Mouse (Mus musculus): ENCODE data around the gene Angptl4.
A peak's percentile ranks its signal among the peaks of the same experiment; 100 is the strongest.
"Not testable (repeated sequence)": the region's sequence is repeated elsewhere in the genome, so short reads cannot be mapped to it uniquely, and the experiment has no call there.

Angptl4 gene

DNA sequence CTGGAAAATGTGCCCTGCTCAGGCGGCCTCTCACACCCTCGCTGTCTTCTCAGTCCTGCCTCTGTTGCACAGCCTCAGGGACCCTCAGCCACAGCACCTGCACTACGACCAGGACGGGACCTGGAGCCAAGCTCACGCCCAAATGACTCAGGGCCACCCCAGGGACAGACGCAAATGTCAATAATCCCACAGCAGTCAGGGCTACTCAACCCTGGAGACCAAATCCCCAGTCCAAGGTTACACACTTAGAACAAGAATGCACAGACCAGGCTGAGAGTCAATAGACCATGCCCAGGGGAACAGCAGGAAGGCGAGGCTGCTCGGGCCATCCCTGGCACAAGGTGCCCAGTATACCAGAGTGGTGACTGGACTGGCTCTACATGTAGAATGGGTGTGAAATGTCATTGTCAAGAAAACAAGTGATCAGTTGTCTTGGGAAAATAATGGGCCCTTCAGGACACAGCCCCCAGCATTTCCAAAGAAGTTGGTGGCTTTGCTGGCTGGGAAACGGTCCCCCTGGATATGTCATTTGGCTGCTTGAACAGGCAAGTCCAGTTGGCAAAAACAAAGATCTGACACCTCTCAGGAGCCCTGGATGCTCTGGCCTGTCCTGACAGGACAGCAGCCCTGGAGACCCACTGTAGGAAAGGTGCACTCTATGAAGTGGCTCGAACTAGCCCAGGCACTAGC lies 26.1 kb downstream of the Angptl4 start:
- DNase-seq, result peak in 1 of 2 experiments; percentile 26

DNA sequence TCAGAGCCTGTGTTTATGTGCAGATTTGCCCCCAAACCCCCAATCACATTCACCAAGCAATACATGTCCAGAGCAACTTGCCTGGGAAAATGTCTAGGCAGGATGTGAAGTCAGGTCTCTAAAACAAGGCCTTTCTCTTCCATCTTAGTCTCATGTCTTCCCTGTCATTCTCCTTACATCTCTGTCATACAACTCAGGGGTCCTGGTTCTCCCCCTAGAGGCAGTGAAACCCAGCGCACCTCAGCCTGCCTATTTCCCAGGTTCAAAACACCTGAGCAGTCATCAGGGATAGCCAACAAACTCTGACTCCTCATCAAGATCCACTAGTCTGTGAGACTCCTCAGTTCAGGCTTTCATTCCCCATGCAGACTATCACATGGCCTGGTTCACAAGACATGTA lies 27.0 kb downstream of the Angptl4 start:
- no peak for DNase-seq

DNA sequence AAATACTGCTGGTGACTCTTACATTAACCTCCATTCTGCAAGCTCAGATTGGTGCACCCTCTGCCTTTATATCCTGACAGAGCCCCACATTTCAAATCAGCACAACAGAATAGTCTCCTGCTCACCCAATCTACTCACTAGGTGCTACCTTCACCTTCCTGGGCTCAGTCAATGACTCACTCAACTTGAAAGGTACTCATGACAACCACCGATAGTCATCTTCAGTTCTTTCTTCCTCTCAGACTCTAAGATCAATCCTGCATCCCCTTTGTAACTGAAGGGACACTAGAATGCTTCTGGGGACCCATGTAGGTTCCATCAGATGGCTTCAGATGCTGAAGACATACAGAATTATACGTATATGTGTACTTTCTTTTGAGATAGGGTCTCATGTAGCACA lies 29.3 kb downstream of the Angptl4 start:
- no peak for DNase-seq

DNA sequence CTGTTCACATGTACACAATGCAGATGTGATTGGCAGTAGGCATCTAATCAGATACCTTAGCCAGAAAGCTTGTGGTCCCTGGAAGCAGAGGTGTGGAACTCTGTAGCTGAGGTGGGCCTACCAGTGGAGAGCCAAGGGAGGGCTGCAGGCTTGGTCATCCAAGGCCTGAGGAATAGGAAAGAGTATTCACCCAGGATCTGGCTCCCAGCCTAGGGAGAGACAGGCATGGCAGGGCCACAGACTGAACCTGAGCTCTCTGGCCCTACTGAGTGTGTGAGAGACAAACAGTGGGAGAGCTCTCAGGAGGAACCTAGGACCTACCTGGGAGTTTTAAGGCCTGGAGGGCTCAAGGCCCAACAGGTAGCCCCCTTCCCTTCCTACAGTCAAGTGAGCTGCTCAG lies 30.4 kb downstream of the Angptl4 start:
- no peak for DNase-seq

DNA sequence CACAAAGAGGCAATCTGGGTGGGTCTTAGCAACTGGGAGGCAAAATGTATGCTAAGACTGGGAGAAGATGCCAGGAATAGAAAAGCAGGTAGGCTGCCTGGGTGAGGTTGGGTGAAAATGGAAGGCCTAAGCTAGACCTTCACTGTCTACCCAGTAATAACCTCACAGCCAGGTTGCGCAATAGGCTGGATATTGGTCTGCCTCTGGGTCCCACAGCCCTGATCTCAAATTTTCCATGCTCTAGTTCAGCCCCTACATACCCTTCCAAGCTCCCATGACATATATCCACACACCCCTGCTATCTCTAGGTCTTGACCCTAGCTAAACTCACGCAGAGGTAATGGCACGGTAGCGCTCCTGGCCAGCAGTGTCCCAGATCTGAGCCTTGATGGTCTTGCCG lies 32.2 kb downstream of the Angptl4 start:
- no peak for DNase-seq

DNA sequence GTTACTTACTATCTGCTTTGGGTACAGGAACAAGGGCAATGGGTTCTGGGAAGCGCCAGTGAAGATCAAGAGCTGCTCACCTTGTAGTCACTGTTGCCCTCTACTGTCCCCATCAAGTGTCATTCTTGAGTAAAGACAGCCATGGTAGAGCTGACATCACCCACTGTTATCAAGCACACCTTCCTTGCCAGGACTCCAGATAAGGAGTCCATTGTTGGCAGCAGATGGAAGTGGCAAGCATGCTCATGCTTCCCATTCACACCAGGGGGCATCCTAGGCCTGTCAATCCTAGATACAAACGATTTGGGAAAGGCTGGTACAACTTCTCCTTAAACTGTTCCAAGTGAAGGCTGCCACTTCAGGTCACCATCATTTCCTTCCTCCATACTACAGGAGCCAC lies 35.6 kb downstream of the Angptl4 start:
- peak in 1 of 2 experiments; percentile 33 for DNase-seq

DNA sequence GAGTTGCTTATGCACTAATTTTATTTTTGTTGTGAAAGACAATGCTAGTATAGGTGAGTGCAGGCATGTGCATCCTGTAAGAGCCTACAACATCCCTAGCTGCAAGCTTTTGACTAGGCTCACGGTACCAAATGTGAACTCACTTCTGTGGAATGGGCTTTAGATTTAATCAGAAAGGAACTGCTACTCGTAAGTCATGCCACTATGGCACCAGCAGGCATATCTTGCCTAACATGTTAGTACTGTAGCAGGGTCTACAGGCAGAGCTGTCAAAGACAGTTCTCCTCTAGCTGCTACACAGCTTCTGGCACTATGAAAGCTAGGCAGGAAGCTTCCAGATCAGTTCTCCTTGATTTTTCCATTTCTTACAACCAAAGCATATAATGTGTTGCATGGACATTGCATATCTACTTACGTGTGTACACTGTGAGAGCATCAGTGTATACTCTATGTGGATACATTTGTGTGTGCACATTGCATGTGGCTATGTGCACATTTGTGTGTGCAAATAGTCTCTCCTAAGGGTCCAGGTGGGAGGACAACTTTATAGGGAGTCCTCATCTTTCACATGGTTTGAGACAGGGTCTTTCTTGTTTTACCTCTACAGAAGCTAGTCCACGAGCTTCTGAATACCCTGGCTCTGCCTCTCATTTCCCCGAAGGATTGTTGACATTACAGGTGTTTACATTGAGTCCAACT lies 36.8 kb downstream of the Angptl4 start:
- no peak for DNase-seq

DNA sequence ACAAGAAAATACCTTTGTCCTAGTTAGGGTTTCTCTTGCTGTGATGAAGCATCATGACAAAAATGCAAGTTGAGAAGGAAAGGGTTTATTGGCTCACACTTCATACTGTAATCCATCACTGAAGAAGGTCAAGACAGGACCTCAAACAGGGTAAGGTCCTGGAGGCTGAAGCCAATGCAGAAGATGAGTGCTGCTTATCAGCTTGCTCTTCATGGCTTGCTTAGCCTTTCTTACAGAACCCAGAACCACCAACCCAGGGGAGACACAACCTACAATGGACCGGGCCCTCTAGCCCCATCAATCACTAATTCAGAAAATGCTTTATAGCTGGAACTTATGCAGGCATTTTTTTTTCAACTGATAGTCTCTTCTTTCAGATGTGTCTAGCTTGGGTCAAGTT lies 39.2 kb downstream of the Angptl4 start:
- no peak for DNase-seq

DNA sequence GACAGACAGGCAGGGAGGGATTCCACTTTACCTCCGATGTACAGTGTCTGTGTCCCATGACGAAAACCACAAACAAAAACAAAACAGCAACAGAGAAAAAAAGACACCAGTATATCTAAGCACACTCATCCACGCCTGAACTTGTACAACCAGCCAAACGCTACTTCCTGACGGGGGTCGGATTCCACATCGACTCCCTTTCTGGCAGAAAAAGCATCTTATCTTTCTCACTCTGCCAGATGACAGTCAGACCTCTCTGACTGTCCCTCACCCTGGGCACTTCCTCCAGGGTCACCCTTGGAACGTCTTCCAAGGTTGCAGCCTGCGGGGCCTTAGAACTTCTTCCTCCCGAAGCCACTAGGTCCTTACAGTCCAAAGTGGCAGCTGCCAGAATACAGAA lies 48.1 kb downstream of the Angptl4 start:
- DNase-seq, result not testable (repeated sequence)

DNA sequence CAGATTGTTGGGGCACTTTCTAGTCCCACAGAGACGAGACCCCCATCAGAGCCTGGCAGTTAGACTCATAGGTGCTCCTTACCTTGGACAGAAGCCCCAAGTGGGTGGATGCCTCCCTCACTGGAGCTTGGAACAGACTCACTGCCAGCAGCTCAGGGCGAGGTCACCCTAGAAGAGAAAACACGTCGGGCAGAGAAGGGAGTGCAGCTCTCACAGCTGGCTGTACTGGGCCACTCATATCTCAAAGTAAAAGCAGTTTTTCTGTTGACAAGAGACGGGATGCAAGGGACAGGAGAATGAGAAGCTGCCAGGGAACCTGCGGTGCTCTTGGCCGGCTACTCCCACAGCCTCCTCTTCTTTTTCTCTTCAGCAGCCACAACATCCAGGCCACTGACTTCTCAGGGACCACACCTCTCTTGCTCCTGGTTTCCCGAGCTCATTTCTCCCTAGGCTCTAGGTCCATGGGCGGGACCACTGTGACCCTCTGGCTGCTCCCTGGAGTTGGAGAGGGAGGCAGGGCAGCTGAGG lies 49.0 kb downstream of the Angptl4 start:
- not testable (repeated sequence) for DNase-seq

DNA sequence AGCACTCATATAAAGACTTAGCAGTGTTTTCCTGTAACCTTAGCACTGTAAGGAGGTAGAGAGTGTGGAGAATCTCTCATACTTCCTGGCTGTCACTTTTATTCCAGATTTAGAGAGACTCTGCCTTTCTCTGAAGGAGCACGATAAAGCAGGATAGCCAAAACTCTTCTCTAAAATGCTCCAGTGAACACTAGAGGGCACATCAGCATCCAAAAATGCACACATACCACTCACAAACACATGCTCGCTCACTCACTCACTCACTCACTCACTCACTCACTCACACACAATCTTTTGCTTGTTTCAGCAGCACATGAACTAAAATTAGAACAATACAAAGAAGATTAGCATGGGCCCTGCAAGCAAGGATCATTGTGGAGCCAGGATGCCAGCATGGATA lies 52.4 kb downstream of the Angptl4 start:
- no peak for DNase-seq

DNA sequence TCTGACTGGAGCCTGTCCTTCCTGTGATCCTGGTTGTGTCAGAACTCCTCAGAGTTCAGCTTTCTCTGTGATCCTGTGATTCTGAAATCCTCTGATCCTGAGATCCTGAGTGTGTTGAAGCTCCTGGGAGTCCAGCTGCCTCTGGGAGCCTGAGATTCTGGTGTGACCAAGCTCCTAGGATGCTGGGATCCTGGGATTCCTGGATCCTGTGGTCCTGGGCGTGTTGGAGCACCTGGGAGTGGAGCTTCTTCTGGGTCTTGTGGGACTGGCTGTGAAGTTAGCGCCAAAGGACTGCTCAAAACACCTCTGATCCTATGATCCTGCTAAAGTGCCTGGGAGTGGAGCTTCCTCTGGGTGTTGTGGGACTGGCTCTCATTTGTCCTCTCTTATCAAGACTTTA lies 53.2 kb downstream of the Angptl4 start:
- DNase-seq, result no peak
